Mouse (Mus musculus) left cerebral cortex, adult 11 months (tissue): ENCODE results near the gene Akap8.

Source experiments
- DNase-seq: peaks from one replicate; pipeline ENCODE4 v3.0.0; 2022; ENCODE audit warnings: low spot score

Akap8 gene

DNA sequence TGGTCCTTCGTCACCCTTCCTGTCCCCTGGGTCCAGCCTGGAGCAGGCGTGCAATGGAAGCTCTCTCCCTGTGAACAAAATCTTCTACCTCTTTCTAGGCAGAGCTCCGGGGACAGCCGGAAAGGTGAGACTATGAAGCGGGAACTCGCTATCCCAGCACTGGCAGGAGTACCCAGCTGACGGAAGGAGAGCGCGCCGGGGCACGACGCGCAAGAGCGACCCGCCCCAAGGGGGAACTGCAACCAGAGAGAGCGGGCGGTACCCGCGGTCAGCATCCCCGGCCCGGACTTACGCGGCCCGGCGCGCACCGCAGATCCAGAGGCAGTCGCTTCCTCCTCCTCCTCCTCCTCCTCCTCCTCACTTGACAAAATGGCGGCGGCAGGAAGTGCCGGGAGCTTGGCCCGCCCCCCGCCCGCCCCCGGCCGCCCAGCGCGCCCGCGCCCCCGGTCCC lies 37.2 kb downstream of the Akap8 start:
- no peak for DNase-seq

DNA sequence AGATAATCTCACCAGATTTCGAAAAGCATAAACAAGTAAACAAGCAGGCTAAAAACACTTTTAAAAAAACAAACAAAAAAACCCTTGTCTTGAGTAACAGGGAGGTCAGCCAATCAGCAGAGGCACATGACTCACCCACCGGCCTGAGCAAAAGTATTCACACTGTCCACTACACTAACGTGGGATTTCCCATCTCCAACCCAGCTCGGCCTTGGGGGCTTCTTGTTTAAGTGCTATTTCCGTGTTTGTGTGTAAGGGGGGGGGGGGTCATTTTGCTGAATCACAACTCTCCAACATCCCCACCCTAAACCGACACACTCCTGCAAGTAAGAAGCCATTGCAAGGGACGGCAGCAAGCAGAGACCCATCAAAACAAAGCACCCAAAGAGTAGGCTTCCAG lies 37.7 kb downstream of the Akap8 start:
- no peak for DNase-seq

DNA sequence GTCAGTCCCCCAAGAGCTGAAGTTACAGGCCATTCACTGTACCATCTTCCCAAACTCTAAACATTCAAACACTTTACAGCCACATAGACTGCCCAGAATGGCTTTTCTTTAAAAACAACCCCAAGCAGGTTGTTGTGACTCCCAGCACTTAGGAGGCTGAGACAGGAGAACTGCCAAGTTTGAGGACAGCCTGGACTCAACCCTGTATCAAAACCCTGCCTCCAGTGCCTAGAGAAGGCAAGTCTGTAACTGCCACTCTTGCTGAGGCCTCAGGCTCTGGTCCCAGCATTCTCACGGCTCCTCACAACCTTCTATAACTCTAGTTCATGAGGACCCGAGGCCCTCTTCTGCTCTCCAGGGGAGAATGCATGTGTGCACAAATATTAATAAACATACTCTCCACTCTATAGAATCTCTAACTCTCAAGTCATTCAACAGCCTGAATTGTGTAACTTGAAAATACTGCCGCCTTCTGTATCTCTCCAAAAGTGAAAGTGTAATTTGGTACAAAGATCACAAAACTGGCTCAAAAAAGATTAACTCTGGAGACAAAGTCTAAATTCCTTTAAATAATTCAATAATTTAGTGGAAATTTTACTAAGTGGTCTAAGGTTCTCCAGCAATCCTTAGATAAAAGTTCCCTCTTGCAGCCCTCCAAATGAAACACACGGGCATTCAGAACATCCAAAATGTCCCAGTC lies 39.3 kb downstream of the Akap8 start:
- no peak for DNase-seq

DNA sequence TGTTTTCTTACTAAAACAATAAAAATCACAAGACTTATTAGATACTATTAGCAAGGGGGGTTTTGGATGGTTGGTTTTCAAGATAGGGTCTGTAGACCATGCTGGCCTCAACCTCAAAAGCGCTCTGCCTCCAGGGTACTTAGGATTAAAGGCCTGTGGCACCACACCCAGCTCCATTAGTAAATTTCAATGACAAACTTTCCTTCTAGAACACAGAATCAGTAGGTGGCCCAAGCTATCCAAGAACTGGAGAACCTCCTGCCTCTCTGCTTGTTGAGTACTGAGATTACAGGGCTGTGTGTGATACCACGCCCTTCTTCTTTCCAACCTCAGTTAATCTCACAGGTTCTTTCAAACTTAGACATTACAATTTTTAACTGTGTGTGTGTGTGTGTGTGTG lies 39.9 kb downstream of the Akap8 start:
- DNase-seq: no peak

DNA sequence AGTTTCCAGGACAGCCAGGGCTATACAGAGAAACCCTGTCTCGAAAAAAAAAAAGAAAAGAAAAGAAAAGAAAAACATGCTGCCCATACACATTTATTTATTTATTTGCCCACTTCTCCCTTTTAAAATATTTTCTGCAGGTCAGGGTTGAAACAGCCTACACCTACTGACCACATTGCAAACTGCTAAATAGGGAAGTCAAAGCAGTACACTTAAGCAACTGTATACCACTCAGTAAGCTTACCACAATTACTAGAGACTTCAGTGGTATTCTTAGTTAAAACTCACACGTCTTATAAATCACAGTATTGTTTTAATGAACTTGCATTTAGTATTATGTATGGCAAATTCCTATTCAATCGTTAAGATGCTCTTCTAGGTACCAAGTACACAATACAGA lies 40.5 kb downstream of the Akap8 start:
- DNase-seq: no peak

DNA sequence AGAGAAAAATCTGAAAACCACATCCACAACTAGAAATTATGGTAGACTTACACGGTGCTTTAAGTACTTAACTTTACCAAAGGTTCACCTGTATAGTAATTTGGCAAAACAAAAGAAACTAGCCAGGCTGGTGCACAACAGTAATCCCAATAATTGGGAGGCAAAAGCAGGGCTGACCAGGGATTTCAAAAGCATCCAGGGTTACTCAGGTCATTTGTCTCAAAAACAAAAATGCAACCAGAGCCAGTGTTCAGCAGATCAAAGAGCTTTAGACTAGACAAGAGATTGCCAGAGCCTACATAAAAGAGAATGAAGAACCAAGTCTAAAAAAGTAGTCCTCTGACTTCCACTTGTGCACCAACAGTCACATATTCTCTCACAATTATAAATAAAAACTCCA lies 43.8 kb downstream of the Akap8 start:
- DNase-seq: no peak

DNA sequence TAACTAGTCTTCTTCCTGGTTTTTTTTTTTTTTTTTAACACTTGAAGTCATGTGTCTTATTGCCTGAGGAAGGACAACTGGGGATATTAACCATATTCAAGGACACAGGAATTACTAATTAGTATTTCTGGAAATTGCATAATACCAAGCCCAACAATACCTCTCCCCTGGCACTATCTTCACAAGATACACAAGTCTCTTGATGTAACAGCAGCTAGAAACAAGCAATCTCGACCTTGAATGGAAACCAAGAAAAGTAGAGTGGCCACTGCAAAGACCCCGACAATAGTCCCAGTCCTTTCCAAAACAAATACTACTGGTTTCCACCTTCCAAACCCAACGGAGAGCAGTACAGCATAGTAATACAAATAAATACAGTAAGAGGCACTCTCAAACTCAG lies 45.5 kb downstream of the Akap8 start:
- no peak for DNase-seq

DNA sequence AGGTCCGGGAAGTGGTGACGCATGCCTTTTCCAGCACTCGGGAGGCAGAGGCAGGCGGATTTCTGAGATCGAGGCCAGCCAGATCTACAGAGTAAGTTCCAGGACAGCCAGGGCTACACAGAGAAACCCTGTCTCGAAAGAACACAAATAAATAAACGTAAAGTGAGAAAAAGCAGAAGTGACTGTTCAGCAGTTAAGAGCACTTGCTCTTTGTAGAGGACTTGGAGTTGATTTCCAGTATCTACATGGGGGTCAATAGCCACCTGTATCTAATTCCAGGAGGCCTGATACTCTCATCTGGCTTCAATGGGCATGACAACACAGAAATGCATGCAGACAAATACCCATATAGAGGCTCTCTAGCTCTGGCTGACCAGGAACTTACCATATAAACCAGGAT lies 51.9 kb downstream of the Akap8 start:
- no peak for DNase-seq

DNA sequence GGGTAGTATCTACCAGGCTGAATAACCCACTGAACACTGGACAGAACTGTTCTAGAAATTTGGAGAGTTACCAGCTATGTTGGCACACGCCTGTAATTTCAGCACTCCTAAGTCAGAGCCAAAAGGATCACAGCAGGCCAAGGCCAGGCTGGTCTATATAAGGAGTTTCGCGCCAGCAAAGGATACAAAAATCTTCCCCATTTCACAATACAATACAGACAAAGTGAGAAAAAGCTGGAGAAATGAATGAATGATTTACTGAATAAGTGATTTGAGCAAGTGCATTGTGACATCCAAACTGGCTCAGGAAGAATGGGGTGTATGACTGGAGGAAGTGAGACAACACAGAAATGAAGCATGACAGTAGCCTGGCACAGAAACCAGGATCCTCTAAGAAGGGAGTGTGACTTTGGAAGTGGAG lies 52.5 kb downstream of the Akap8 start:
- no peak for DNase-seq

DNA sequence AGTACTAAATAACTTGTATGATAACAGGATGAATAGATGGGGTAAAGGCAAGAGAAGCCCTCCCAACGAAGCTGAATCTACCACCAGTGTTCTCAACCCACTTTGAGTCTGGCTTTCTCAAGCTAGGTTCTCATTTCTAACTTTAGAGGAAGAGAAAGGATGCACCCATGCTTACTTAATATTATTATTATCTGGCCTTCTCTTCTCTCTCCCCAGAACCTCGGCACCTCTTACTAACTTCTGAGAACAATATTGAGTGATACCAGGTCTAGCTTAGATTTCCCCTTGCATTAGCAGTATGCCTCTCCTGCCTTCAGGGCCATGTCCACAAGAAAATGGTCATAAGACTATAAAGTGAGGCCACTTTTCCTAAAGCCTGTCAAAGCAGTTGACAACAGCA lies 52.9 kb downstream of the Akap8 start:
- DNase-seq: no peak

DNA sequence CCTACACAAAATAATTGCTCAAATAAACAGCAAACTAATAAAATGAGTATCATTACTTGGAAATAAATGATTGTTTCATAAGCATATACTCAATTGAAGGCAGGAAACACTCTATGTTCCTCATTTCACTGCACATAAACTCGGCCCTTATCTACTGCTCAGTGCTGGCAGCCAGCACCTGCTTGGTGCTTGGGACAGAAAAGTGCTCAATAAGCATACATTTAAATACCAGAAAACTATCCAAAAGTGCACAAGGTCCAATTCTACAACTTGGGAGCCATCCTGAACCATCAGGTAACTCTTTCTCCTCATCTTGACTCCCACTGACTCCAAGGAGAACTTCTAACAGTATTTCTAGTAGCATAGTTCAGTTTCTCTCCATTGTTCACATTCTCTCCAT lies 53.4 kb downstream of the Akap8 start:
- DNase-seq: no peak

DNA sequence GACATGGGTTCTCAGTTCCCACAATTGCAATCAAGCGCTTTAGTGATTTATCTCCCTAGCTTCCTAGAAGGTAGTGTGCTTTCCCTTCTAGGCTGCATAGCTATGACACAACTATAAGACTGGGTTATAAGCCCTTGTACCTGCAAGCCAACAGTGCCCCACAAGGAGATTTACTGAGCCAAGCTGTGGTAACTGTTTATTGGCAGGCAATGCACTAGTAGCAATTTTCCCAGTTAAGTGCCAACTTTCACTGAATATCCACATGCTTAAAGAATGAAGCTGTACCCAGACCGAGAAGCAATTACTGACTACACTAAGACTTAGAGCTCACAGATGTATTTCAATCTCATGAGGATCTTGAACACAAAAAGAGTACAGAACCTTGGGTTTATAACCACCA lies 57.4 kb downstream of the Akap8 start:
- no peak for DNase-seq

DNA sequence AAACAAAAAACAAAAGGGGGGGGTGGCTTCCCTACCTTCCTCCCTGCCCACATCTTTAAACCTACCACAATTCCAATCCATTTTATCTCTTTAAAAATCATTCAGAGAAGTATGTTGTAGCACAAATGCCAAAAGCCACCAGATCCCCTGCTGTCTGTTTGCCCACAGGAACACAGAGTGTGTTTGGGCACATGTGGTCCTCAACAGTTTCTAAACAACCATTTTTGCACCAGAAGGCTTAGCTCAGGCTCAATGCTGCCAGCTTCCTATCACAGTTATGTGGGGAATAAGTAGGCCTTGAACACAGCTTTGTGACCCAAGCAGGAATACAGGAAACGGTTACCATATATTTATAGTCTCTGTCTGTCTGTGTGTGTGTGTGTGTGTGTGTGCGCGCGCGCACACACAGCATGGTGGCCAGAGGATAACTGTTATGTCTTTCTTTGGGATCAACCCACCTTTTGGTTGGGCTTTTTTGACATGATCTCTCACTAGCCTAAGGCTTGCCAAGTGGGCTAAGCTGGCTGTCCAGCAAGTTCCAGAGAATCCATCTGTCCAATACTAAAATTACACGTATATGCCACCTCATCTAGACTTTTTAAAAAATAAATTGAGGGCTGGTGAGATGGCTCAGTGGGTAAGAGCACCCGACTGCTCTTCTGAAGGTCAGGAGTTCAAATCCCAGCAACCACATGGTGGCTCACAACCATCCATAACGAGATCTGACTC lies 58.0 kb downstream of the Akap8 start:
- no peak for DNase-seq

DNA sequence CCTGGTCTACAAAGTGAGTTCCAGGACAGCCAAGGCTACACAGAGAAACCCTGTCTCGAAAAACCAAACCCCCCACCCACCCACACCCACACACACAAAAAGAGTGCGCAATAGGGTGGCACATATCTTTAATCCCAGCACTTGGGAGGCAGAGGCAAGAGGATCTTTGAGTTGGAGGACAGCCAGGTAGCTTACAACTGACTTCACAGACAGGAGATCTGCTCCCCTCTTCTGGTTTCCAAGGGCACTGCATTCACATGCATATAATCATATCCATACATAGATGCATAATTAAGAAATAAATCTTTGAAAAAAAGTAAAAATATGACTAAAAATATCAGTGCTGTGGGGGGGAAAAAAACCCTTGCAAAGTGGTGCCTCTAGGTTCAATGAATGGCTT lies 62.2 kb downstream of the Akap8 start:
- DNase-seq: no peak

DNA sequence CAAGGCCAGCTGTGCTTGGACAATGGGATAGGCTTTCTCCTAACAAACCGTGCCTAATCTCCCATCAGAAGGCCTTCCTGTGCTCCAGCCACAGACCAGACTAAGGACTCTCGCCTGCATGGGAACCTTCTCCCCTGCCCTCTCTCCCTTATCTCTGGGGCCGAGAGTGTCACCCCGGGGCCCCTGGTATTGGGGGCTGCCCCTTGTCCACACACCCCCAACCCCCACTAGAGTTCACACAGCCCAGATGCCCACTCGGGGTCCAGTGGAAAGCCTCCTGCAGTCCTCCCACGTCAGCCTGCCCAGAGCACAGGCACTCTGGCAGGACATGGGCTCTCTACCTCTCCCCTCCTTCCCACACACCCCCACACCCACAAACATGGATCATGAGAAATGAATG lies 63.1 kb downstream of the Akap8 start:
- no peak for DNase-seq

DNA sequence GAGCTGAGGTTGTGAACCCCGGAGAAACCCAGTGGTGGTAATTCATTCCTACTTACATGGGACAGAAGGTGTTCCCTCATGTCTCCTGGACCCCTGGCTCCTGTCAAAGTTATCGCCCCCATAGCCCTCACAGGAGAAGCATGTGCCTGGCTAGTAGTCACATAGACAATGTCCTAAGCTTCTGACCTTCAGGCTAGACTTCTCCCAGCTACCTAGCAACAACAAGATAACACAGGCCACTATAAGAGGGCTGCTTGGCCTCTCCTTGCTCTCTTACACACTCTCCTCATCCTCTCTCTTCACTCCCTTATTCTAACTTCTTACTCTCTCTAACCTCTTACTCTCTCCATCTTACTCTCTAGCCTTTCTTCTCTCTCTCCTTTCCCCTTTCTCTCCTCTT lies 63.6 kb downstream of the Akap8 start:
- no peak for DNase-seq

DNA sequence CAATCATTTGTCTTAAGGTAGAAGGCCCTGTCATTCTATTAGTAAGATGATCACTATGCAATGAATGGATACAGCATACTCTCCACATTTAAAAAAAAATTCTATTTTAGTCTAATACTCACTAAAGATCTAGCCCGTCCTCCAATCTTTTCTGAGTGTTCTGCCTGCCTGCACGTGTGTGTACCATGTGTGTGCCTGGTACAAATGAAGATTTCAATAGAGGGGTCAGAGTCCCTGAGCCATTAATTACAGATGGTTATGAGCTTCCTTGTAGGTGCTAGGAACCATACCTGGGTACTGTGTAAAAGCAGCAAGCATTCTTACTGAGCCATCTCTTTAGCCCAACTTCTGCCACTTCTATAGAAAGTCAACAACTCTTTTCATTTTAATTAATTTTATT lies 64.1 kb downstream of the Akap8 start:
- no peak for DNase-seq
